Mouse (Mus musculus) thymus, postnatal 0 days (tissue): Measurements from ENCODE around the gene Cx3cr1. TPM values are rescaled to one million over a fixed set of nuclear protein-coding genes. Genes with fewer than 3 reads are reported as not detected.

ENCODE experiments used
- DNase-seq: peaks from one replicate; pipeline ENCODE4 v3.0.0-alpha.2; 2015; ENCODE audit warnings: low spot score
- polyA plus RNA-seq: library from polyadenylated mRNA; unstranded; fragments of >200 nt; fragmentation: Nextera tagmentation; extraction: Ambion mirVana; gene quantifications from 2 replicates; pipeline ENCODE4 v1.2.1, GENCODE M21; 2015

Gene Cx3cr1
- polyA plus RNA-seq, 1 experiment from 2014 or later = 4.3 TPM

DNA sequence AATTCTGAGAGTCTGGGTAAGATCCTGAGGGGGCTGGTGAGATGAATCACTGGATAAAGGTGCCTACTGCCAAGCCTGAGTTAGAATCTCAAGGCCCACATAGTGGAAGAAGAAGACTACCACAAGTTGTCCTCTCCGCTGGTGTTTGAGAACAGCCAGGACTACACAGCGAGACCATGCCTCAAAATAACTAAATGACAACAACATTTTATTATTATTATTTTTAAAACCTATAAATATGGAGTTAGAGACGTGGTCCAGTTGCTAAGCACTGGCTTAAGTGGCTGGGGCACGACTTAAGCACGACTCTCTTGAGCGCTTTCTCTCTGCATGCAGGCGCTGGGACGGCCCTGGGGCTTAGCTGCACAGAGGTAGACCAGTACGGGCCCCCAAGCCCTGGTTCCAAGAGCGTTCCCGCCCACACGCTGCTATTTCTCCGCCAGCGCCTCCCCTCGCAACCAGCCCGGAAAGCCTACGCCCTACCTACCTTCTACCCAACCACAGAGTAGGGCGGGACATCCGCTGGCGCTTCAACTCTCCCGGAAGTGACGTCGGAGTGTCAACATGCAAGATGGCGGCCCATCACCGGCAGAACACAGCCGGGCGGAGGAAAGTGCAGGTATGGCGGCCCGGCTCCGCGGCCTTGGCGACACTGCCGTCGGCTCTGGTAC, 175.2 kb downstream of the Cx3cr1 start, which contains the start of gene Wdr48:
Gene Wdr48, plus strand, starts transcription at position 540 of the 671 bp plus-strand sequence.
- DNase-seq = peak; percentile 99

DNA sequence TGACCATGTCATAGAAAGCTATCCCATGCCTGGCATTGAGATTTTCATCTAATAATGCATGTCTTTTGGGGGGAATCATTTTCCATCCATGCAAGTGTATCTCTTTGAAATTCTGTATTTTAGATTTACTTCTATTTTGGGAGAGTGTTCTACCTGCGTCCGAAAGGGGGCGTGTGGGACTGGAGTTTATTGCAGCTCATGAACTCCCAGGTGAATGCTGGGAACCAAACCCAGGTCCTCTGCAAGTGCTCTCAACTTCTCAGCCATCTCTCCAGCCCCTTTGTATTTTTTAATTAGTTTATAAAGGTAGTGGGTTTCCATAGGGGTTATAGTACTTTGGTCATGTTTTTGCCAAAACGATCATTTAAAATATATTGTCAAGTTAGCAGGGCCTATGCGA, 175.8 kb downstream of the Cx3cr1 start:
- DNase-seq = no peak

DNA sequence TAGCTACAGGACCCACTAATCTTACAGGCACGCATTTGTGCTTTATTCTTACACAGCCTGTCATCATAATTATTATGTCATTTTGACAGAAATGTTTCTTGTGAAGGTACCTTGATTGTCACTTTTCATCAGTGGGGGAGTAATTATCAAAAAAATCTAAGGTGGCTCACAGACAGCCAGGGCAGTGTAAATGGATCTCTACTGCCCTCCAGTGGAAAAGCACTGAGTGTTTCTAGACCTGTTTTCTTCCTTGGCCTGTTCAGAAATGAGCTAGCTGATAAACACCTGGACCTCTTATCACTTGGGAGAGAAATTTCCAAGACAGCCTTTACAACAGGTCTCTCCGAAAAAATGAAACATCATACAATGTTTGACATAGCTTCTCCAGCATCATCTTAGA, 179.0 kb downstream of the Cx3cr1 start:
- DNase-seq = peak; percentile 60

DNA sequence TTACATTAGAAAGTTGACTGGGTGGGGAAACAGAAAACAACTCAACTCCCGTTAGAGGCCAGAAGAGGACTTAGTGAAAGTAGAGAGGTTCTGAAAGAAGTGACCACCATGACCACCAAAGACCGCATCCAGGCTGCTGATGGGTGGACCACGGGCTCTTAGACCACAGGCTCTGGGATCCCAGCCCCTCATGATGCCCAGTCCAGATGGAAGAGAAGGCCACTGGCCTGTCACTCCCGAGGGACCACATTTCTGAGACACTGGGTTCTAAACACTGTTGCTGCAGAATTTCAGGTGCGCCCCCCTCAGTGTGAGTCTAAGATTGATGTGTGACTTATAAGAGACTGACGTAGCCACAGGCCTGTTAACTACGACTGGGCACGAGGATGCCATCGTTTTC, 180.2 kb downstream of the Cx3cr1 start:
- no peak for DNase-seq

DNA sequence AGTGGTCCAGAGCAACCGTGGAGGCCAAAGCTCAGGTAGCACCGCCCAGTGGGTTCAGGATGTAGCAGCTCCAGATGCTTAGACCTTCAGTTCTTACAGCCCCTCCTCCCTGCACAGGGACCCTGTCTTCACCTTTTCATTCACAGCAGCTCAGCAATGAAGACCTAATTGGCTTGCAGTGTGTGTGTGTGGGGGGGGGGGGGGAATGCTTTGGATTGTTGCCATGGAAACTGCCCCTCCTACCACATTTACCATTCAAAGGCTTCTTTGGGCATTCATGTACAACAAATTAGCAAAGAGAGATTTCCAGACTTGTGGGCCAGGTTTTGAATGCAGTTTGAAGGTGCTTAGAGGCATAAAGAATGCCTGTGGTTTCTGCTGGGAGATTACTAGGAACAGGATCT, 180.8 kb downstream of the Cx3cr1 start:
- no peak for DNase-seq

DNA sequence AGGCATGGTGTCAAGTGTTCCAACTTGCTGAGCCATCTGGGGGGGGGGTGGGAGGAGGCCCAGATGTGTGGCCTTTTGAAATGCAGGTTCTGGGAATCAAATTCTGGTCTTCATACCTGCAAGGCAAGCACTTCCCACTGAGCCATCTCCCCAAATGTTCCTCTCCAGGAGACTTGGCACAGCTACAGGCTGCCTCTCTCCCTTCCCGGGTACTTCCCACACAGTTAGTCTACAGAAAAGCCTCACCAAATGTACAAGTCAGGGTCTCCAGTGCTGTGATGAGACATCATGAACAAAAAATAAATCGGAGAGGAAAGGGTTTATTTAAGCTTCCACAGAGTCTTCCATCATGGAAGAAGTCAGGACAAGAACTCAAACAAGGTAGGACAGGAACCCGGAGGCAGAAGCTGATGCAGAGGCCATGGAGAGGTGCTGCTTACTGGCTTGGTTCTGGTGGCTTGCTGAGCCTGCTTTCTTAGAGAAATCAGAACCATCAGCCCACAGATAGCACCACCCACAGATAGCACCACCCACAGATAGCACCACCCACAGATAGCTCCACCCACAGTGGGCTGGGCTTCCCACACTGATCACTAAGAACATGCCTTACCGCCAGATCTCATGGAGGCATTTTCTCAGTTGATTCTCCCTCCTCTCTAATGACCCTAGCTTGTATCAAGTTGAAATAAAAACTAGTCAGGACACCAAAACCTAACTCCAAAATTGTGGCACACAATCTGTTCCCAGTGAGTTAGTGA, 182.4 kb downstream of the Cx3cr1 start:
- DNase-seq = no peak

DNA sequence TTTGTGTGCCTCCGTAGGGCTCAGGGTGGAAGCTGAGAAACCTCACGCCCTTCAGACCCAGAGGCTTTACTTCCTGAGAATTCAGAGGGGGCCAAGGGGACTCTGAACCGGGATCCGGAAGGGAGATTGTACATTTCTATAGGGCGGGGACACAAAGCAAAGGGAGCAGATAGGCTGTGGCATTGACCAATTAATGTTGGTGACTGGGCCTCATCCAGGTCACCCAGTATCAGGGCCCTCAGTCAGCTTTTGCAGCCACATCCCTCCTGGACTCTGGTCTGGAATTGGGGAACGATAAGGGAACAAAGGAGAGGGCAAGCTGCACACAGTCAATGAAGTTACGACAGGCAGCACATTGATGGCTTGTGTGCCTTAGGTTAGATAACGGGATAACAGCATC, 215.5 kb downstream of the Cx3cr1 start:
- no peak for DNase-seq

DNA sequence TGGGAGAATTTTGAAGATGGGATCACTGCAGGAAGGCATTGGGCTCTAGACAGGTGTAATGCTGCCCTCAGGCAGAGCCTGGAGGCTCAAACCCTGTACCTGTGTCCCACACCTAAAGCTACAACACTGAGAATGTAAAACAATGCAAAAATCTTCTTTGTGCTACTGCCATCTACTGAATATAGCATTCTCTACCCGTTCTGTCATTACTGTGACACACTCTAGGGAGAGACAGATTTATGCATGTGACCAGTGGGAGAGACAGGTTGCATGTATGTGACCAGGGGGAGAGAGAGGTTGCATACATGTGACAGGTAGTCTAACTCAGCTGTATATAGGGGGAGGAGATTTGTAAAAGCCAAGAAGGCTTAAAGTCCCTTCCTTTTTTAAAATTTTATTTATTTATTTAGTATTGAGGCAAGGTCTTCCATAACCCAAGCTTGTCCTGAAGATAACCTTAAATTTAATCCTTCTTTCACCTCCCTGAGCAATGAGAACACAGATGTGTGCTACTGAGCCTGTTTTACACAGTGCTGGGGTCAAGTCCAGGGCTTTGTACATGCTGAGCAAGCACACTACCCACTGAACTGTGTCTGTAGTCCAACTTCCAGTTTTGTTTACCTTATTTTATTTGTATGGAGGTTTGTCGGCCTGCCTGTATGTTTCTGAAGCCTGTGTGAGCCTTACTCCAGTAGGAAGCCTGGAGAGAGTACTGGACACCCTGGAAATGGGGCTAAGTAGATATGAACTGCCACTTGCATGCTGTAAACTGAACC, 216.4 kb downstream of the Cx3cr1 start:
- no peak for DNase-seq

DNA sequence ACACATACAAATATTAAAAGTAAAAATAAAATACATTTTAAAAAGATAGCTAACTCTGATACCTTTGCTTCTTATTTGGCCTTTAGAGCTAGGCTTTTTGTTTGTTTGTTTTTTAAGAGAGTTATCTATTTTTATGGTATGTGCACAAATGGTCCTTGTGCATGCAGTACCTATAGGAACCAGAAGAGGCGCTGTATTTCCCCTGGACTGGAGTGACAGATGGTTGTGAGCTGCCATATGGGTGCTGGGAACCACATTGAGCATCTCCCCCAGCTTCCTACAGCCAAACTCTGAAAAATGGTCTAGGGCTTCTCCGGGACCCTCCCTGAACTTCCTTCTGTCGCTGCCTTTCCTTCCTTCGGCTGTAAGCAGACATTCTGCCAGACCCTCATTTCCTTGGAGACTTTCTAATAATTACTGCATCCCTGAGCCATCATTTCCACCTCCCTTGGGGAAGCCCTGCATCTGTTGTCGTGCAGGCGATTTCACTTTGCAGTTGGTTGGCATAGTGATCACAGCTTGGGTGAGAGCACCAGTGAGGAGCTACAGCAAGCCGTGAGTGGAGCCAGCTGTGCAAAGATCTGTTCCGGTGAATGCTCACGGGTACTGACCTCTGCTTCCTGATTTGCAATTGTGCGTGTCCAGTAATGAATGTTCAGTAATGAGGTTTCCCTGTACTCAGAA, 217.2 kb downstream of the Cx3cr1 start:
- DNase-seq = no peak

Other genes starting within 250 kb of the Cx3cr1 start
- gene Scn11a, start 244.4 kb downstream of the Cx3cr1 start, polyA plus RNA-seq = 0.12 and 0.13 TPM in 2 replicates
- 37.8 and 39.0 TPM in 2 replicates for gene Wdr48, start 175.0 kb downstream of the Cx3cr1 start, polyA plus RNA-seq
- gene Gorasp1, start 132.3 kb downstream of the Cx3cr1 start, polyA plus RNA-seq = 7.6 and 8.3 TPM in 2 replicates
- gene Ttc21a, start 132.3 kb downstream of the Cx3cr1 start, polyA plus RNA-seq = 0.05 TPM in 2 replicates
- gene Csrnp1, start 85.2 kb downstream of the Cx3cr1 start, polyA plus RNA-seq = 41.3 and 43.3 TPM in 2 replicates
- 0.09 TPM in 1 of 2 replicates, not detected in the other for gene Xirp1, start 46.3 kb downstream of the Cx3cr1 start, polyA plus RNA-seq
- 24.3 and 25.0 TPM in 2 replicates for gene Ccr8, start 22.2 kb upstream of the Cx3cr1 start, polyA plus RNA-seq
- gene Slc25a38, start 40.5 kb upstream of the Cx3cr1 start, polyA plus RNA-seq = 32.8 and 35.7 TPM in 2 replicates
- gene Rpsa, start 57.8 kb upstream of the Cx3cr1 start, polyA plus RNA-seq = 1,819 and 1,824 TPM in 2 replicates
- gene Mobp, start 79.8 kb upstream of the Cx3cr1 start, polyA plus RNA-seq = not detected in 2 replicates
- 0.40 TPM in 1 of 2 replicates, not detected in the other for gene Myrip, start 231.6 kb upstream of the Cx3cr1 start, polyA plus RNA-seq